Mouse (Mus musculus) monocyte, adult 2 months (primary cell): ENCODE measurements around the gene Zfp462.

Source experiments
- DNase-seq, 2 experiments: peaks; one replicate each; pipeline ENCODE4 v3.0.0; 2022; ENCODE audit warnings: low spot score in 2 of 2, low read depth in 1 of 2

Zfp462 gene

GRCm38 (mm10) chr4:55041106-55041730 is 96.4 kb downstream of the Zfp462 start:
- no peak for DNase-seq

GRCm38 (mm10) chr4:55042573-55042972 is 97.7 kb downstream of the Zfp462 start:
- no peak for DNase-seq

GRCm38 (mm10) chr4:55047266-55047665 is 102.4 kb downstream of the Zfp462 start:
- DNase-seq: no peak

- DNase-seq: no peak
Observed at GRCm38 (mm10) chr4:55049938-55050610, 105.2 kb downstream of the Zfp462 start.

- DNase-seq: no peak
Observed at GRCm38 (mm10) chr4:55051345-55051744, 106.5 kb downstream of the Zfp462 start.

GRCm38 (mm10) chr4:55052686-55053085 is 107.8 kb downstream of the Zfp462 start:
- DNase-seq: no peak

GRCm38 (mm10) chr4:55057666-55058455 is 113.0 kb downstream of the Zfp462 start:
- DNase-seq: no peak

- DNase-seq: no peak
Observed at GRCm38 (mm10) chr4:55058901-55059300, 114.1 kb downstream of the Zfp462 start.

GRCm38 (mm10) chr4:55066341-55067170 is 121.7 kb downstream of the Zfp462 start:
- no peak for DNase-seq

- no peak for DNase-seq
Observed at GRCm38 (mm10) chr4:55071535-55071934, 126.7 kb downstream of the Zfp462 start.

GRCm38 (mm10) chr4:55077133-55077889 is 132.5 kb downstream of the Zfp462 start:
- DNase-seq: no peak

GRCm38 (mm10) chr4:55077902-55078716 is 133.3 kb downstream of the Zfp462 start:
- no peak for DNase-seq

GRCm38 (mm10) chr4:55079056-55079455 is 134.2 kb downstream of the Zfp462 start:
- DNase-seq: no peak

GRCm38 (mm10) chr4:55084080-55084688 is 139.3 kb downstream of the Zfp462 start:
- no peak for DNase-seq

GRCm38 (mm10) chr4:55088153-55088552 is 143.3 kb downstream of the Zfp462 start:
- no peak for DNase-seq

- DNase-seq: no peak
Observed at GRCm38 (mm10) chr4:55088922-55089321, 144.1 kb downstream of the Zfp462 start.

GRCm38 (mm10) chr4:55097157-55097556 is 152.3 kb downstream of the Zfp462 start:
- no peak for DNase-seq

- no peak for DNase-seq
Observed at GRCm38 (mm10) chr4:55098366-55098765, 153.5 kb downstream of the Zfp462 start.

GRCm38 (mm10) chr4:55100851-55101250 is 156.0 kb downstream of the Zfp462 start:
- no peak for DNase-seq
